Mouse (Mus musculus): ENCODE data around the gene Ick. TPM values are rescaled to one million over a fixed set of nuclear protein-coding genes. Genes with fewer than 3 reads are reported as not detected.

The Ick gene
- total and polyA plus RNA-seq, 3 experiments, result 6.1 to 16.1 TPM; not detected in 1

- H3K27ac ChIP-seq (ENCODE audit: control insufficient read depth, low read depth, low read length), result no peak overlapping the region
- H3K79me2 ChIP-seq (ENCODE audit: control insufficient read depth, insufficient read depth, low read length, poor library complexity), result no peaks in the 10 kb centered on the region
Measured at GRCm38 (mm10) chr9:78126007-78126406, 17.0 kb downstream of the Ick start.

GRCm38 (mm10) chr9:78126643-78127042 is 17.7 kb downstream of the Ick start:
- no peaks in the 10 kb centered on the region for H3K9me3 ChIP-seq (replicated peaks; ENCODE audit: insufficient read depth, low read length)
- no peak overlapping the region for H3K9ac ChIP-seq (ENCODE audit: control insufficient read depth, low read depth, low read length, poor library complexity, severe bottlenecking)
- peaks cover 0 to 7% of the 10 kb centered on the region in 2 experiments; a peak in 1 of 4 replicates for H3K4me1 ChIP-seq (ENCODE audit: control insufficient read depth in 1 of 2, insufficient read depth in 2 of 2, low read length in 2 of 2)
- H3K27ac ChIP-seq (ENCODE audit: control insufficient read depth, low read depth, low read length), result no peak overlapping the region
- H3K36me3 ChIP-seq (ENCODE audit: control insufficient read depth in 1 of 2, insufficient read depth in 2 of 2, low read length in 2 of 2), result no peaks in the 10 kb centered on the region
- no peak for TF ChIP-seq EP300 (IDR thresholded peaks at IDR 0.05; ENCODE audit: low read depth in 1 of 2, low read length in 2 of 2)
- TF ChIP-seq ETS1 (IDR thresholded peaks at IDR 0.05; ENCODE audit: low read depth, low read length), result no peak
- no peak for TF ChIP-seq MAX (IDR thresholded peaks at IDR 0.05; ENCODE audit: low read length)
- TF ChIP-seq ELF1 (IDR thresholded peaks at IDR 0.05; ENCODE audit: low read depth, low read length), result no peak
- TF ChIP-seq MXI1 (IDR thresholded peaks at IDR 0.05; ENCODE audit: low read depth, low read length), result no peak
- TF ChIP-seq CHD1 (IDR thresholded peaks at IDR 0.05; ENCODE audit: low read depth, low read length), result no peak
- TF ChIP-seq GATA1 (IDR thresholded peaks at IDR 0.05; ENCODE audit: low read depth, low read length), result no peak
- TF ChIP-seq MAFK (IDR thresholded peaks at IDR 0.05; ENCODE audit: borderline replicate concordance, low read depth, low read length), result no peak
- no peak for TF ChIP-seq SMC3 (IDR thresholded peaks at IDR 0.05; ENCODE audit: low read depth, low read length)
- TF ChIP-seq USF1 (IDR thresholded peaks at IDR 0.05; ENCODE audit: low read depth, low read length), result no peak
- no peak for TF ChIP-seq TCF12 (IDR thresholded peaks at IDR 0.05; ENCODE audit: low read depth, low read length)
- TF ChIP-seq BHLHE40 (IDR thresholded peaks at IDR 0.05; ENCODE audit: borderline replicate concordance, low read depth, low read length), result no peak
- TF ChIP-seq JUND (IDR thresholded peaks at IDR 0.05; ENCODE audit: low read depth, low read length), result no peak
- no peak for TF ChIP-seq USF2 (IDR thresholded peaks at IDR 0.05; ENCODE audit: borderline replicate concordance in 1 of 2, insufficient read depth in 1 of 2, low read depth in 1 of 2, low read length in 2 of 2)
- no peak for TF ChIP-seq GABPA (IDR thresholded peaks at IDR 0.05; ENCODE audit: low read depth, low read length)
- TF ChIP-seq ZKSCAN1 (IDR thresholded peaks at IDR 0.05; ENCODE audit: low read depth, low read length), result no peak
- H3K79me2 ChIP-seq (ENCODE audit: control insufficient read depth, insufficient read depth, low read length, poor library complexity), result no peaks in the 10 kb centered on the region
- H3K4me3 ChIP-seq (ENCODE audit: control insufficient read depth in 1 of 2, insufficient read depth in 1 of 2, low read depth in 2 of 2, low read length in 2 of 2), result no peak overlapping the region
- H3K27me3 ChIP-seq (ENCODE audit: control insufficient read depth in 1 of 2, insufficient read depth in 2 of 2, low read length in 2 of 2), result no peaks in the 10 kb centered on the region
- no peak for DNase-seq (ENCODE audit: low read depth, low spot score)

More at GRCm38 (mm10) chr9:78126007-78126406, 17.0 kb downstream of the Ick start:
- H3K9ac ChIP-seq (ENCODE audit: control insufficient read depth, low read depth, low read length, poor library complexity, severe bottlenecking), result no peak overlapping the region
- no peak for DNase-seq (ENCODE audit: low read depth, low spot score)
- no peaks in the 10 kb centered on the region for H3K27me3 ChIP-seq (ENCODE audit: control insufficient read depth in 1 of 2, insufficient read depth in 2 of 2, low read length in 2 of 2)
- TF ChIP-seq TBP (IDR thresholded peaks at IDR 0.05; ENCODE audit: low read depth, low read length), result no peak
- TF ChIP-seq ZMIZ1 (IDR thresholded peaks at IDR 0.05; ENCODE audit: low read depth, low read length), result no peak
- H3K36me3 ChIP-seq (ENCODE audit: control insufficient read depth in 1 of 2, insufficient read depth in 2 of 2, low read length in 2 of 2), result no peaks in the 10 kb centered on the region
- H3K4me3 ChIP-seq (ENCODE audit: control insufficient read depth in 1 of 2, insufficient read depth in 1 of 2, low read depth in 2 of 2, low read length in 2 of 2), result no peak overlapping the region
- H3K9me3 ChIP-seq (replicated peaks; ENCODE audit: insufficient read depth, low read length), result no peaks in the 10 kb centered on the region
- peaks cover 0 to 7% of the 10 kb centered on the region in 2 experiments; a peak in 1 of 4 replicates for H3K4me1 ChIP-seq (ENCODE audit: control insufficient read depth in 1 of 2, insufficient read depth in 2 of 2, low read length in 2 of 2)

Data from MEL (cell line).